Mouse (Mus musculus) G1E (cell line): ENCODE measurements around the gene Ttc37. TPM values are rescaled to one million over a fixed set of nuclear protein-coding genes. Genes with fewer than 3 reads are reported as not detected.

Source experiments
- ATAC-seq: 2 replicates; pipeline ENCODE4 v1.8.0; 2016; ENCODE audit warnings: mild to moderate bottlenecking; ENCODE audit not compliant: insufficient number of reproducible peaks, poor library complexity, low FRiP score, severe bottlenecking; ENCODE audit errors: extremely low read depth
- DNase-seq: peaks from one replicate; pipeline ENCODE4 v3.0.0; 2012; ENCODE audit warnings: low spot score
- H3K27me3 ChIP-seq: 2 replicates; pipeline ENCODE4 v1.6.1; 2012; ENCODE audit warnings: mild to moderate bottlenecking, low read length, inconsistent platforms; ENCODE audit not compliant: insufficient read depth
- H3K36me3 ChIP-seq: replicated peaks from 2 replicates; pipeline ENCODE3; 2012; ENCODE audit warnings: mild to moderate bottlenecking, inconsistent platforms
- H3K4me1 ChIP-seq: 2 replicates; pipeline ENCODE4 v1.6.1; 2012; ENCODE audit warnings: low read depth, low read length, inconsistent platforms, mixed read lengths; ENCODE audit not compliant: insufficient read depth
- H3K4me3 ChIP-seq: 2 replicates; pipeline ENCODE4 v1.5.1; 2012; ENCODE audit warnings: low read depth, mild to moderate bottlenecking, inconsistent platforms, low read length, moderate library complexity, mixed read lengths
- H3K9me3 ChIP-seq: replicated peaks from 2 replicates; pipeline ENCODE4 v1.6.1; 2012; ENCODE audit warnings: inconsistent platforms
- CTCF ChIP-seq: IDR thresholded peaks from 2 replicates; pipeline ENCODE4 v1.5.1; 2012; ENCODE audit warnings: low read depth, low read length, inconsistent platforms, mixed read lengths
- GATA1 ChIP-seq: IDR thresholded peaks from 2 replicates; pipeline ENCODE4 v1.6.1; 2012; ENCODE audit warnings: borderline replicate concordance, low read length, inconsistent platforms, mixed read lengths
- GATA2 ChIP-seq: IDR thresholded peaks from 2 replicates; pipeline ENCODE4 v1.6.1; 2012; ENCODE audit warnings: low read depth, low read length, inconsistent platforms, borderline replicate concordance
- POLR2AphosphoS5 ChIP-seq: IDR thresholded peaks from 2 replicates; pipeline ENCODE4 v1.6.1; 2012; ENCODE audit warnings: low read depth, low read length, inconsistent platforms; ENCODE audit not compliant: insufficient replicate concordance
- TAL1 ChIP-seq: conservative IDR thresholded peaks from 2 replicates; pipeline ENCODE4 v1.6.1; 2012; ENCODE audit warnings: low read depth, low read length, inconsistent platforms, mixed read lengths
- polyA plus RNA-seq: library from polyadenylated mRNA; stranded (reverse); fragments of >175 nt; gene quantifications from 2 replicates; pipeline ENCODE4 v1.2.3, GENCODE M21; 2012
- total RNA-seq, 2 experiments: library from RNA; stranded (forward) in 1 of 2; stranded (reverse) in 1 of 2; fragments of 200-1000 nt in 1 of 2; fragments of >200 nt in 1 of 2; fragmentation: Nextera tagmentation in 1 of 2; gene quantifications; 2 replicates each; pipeline ENCODE4 v1.2.3; 2014 to 2017

Gene Ttc37
- total RNA-seq (2014; fragmentation: Nextera tagmentation): 36.4 and 40.3 TPM in 2 replicates
- 28.4 and 34.7 TPM in 2 replicates for total RNA-seq (2017)
- 0.58 and 1.4 TPM in 2 replicates for polyA plus RNA-seq

DNA sequence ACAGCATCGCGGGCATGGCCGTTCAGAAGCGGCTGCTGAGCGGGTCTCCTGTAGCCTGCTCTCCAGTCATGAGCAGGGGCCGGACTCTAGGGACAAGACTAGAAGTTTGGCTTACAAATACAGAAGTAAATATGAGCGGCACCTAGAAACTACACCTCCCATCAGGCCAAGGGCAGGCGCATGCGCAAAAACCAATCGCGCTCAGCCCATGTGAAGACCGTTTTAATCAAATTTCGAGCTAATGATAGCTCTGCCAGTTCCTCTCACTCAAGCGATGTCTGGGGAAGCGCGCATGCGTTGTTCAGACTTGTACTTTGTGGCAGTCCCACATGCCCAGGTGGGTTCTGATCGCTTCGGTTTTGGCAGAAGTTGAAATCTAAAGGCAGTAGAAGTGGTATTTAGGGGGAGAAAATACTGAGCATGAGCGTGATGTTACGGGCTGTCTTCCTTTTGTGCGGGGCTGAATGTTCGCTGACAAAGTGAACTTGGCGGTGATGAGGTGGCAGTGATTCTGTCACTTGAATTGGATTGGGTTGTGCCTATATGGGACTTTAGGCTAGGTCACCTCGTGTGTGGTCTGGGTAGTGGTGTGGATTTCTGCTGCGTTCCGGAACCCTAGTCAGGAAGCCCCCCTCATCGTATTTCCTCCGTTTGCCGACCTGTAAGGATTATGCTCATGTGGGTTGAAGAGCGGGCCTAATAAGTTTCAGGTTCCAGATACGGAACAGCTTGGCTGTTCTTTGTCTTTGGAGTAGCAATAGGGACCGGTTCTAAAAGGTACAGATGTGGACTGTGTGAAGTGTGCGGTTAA, at the start of gene Ttc37, which contains the start of gene Arsk:
Ttc37 (plus strand) TSS at position 242 of the 811 bp plus-strand sequence.
Arsk (minus strand) TSS at position 168 of the 811 bp plus-strand sequence.
- Histone ChIP-seq H3K27me3 (no peaks in the 10 kb centered on the region), H3K36me3 (peaks cover 35% of the 10 kb centered on the region), H3K9me3 (no peaks in the 10 kb centered on the region), H3K4me3 (peak within 1 kb of the TSS; percentile 85), H3K4me1 (peaks cover 15% of the 10 kb centered on the region)
- DNase-seq: peak; percentile 50
- no peak for TF ChIP-seq TAL1
- no peak for TF ChIP-seq GATA2
- TF ChIP-seq GATA1: no peak
- no peak for TF ChIP-seq CTCF
- no peak for TF ChIP-seq POLR2AphosphoS5
- ATAC-seq: peak; percentile 93

- peak; percentile 49 for ATAC-seq
- H3K4me1 ChIP-seq: peaks cover 12% of the 10 kb centered on the region
- peak; percentile 48 for DNase-seq
- H3K4me3 ChIP-seq: peak overlapping the region; percentile 72
- H3K36me3 ChIP-seq: no peaks in the 10 kb centered on the region
- peaks cover 10% of the 10 kb centered on the region for H3K9me3 ChIP-seq
- peaks cover 12% of the 10 kb centered on the region for H3K27me3 ChIP-seq
- no peak for TF ChIP-seq POLR2AphosphoS5
- TF ChIP-seq GATA1: no peak
- TF ChIP-seq TAL1: no peak
- TF ChIP-seq CTCF: no peak
- no peak for TF ChIP-seq GATA2
Observed at GRCm38 (mm10) chr13:76055391-76056232, 42.9 kb upstream of the Ttc37 start.

DNA sequence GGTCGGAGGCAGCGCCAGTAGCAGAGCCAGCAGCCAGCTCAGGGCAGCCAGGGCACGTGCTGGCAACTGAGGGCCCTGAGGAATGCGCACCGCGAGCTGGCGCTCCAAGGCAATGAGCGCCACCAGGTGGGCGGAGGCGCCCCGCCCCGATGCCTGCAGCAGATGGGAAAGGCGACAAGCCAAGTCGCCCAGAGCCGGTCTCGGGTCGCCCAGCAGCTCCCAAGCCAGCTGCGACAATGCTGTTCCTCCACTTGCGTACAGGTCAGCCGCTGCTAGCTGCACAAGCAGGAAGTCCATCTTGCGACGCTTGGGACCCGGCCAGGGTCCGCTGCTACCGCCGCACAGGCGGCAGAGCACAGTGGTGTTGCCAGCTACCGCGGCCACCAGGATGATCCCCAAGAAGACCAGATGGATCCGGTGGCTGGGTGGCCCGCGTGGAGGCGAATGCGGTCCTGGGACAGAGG, 42.2 kb upstream of the Ttc37 start:
- DNase-seq: peak; percentile 1
- peaks cover 12% of the 10 kb centered on the region for H3K4me1 ChIP-seq
- no peak for TF ChIP-seq CTCF
- TF ChIP-seq TAL1: no peak
- TF ChIP-seq GATA1: no peak
- TF ChIP-seq GATA2: no peak
- TF ChIP-seq POLR2AphosphoS5: no peak

DNA sequence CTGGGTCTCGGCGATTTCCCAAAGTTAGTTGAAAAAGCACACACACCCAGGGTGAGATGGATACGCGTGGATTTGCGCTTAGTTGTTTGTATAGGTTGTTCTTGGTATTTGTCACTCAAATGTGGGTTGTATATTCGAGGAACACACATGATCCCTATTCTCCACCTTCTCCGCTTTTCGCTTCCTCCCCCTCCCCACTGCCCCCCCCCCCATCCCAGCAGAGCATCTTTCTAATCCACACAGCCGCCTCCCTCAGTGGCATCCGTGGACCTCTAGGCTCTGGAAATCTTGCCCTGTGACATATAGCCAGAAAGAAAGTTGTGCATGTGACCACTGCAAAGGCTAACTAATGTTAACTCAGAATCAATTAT, 41.7 kb upstream of the Ttc37 start, which contains the start of gene Gpr150:
Gpr150 (minus strand) TSS at position 101 of the 371 bp plus-strand sequence.
- Histone ChIP-seq H3K36me3 (peaks cover under 1% of the 10 kb centered on the region), H3K27me3 (peaks cover 12% of the 10 kb centered on the region), H3K9me3 (peaks cover 10% of the 10 kb centered on the region), H3K4me3 (peak within 1 kb of the TSS; percentile 72), H3K4me1 (peaks cover 12% of the 10 kb centered on the region)
- ATAC-seq (no peak), DNase-seq (no peak)
- TF ChIP-seq GATA2 (no peak), CTCF (no peak), POLR2AphosphoS5 (no peak), TAL1 (no peak), GATA1 (no peak)

More for the DNA sequence above, 42.2 kb upstream of the Ttc37 start:
- Histone ChIP-seq H3K27me3 (peaks cover 12% of the 10 kb centered on the region), H3K4me3 (peak overlapping the region; percentile 72; the same call in 1 of the 2 replicates), H3K9me3 (peaks cover 10% of the 10 kb centered on the region), H3K36me3 (no peaks in the 10 kb centered on the region)
- no peak for ATAC-seq

GRCm38 (mm10) chr13:76057267-76058069, 41.1 kb upstream of the Ttc37 start:
- Histone ChIP-seq H3K27me3 (peaks cover 12% of the 10 kb centered on the region), H3K4me1 (peaks cover 12% of the 10 kb centered on the region), H3K4me3 (no peak overlapping the region), H3K36me3 (peaks cover 5% of the 10 kb centered on the region), H3K9me3 (peaks cover 10% of the 10 kb centered on the region)
- ATAC-seq (no peak), DNase-seq (no peak)
- TF ChIP-seq GATA2: no peak
- no peak for TF ChIP-seq POLR2AphosphoS5
- no peak for TF ChIP-seq CTCF
- TF ChIP-seq TAL1: no peak
- TF ChIP-seq GATA1: no peak
